27 mouse cellular contexts compared by ENCODE assay signal in genomic region chr2:16684529-16684928, GRCm38 (mm10).
DNase-seq lines count a peak whose midpoint lies in the region; ATAC-seq and TF ChIP-seq lines count a peak whose summit lies in the region.
"Had no signal": no experiment of that assay in that cellular context is flagged by ENCODE, and none has a peak within 500 bp of the region (broad histone marks: within the 10 kb centered on the region; RNA-seq: fewer than 3 reads in every experiment).

No protein-coding gene starts in this region.

- peak; percentile 16 for DNase-seq in gastrocnemius, adult 2 months
- DNase-seq in gastrocnemius, postnatal 36 days = no peak
- DNase-seq in lung, postnatal 25 days (ENCODE audit: low spot score) = no peak
- peak; percentile 29 for DNase-seq in brain, adult 2 months (ENCODE audit: low read depth, low spot score)
- peak; percentile 23 for DNase-seq in lung, postnatal 14 days
- no peak for DNase-seq in right cerebral cortex, postnatal 25 days
- DNase-seq: adrenal gland, postnatal 10 days; adrenal gland, postnatal 36 days; B cell, adult 2 months; cerebellum, adult 11 months; cerebellum, adult 8-10 months; cerebellum, postnatal 14 days; gastrocnemius, postnatal 14 days; heart, adult 18-20 months; heart, postnatal 14 days; heart, postnatal 4 days had no signal

- no peak overlapping the region for H3K9ac ChIP-seq in lung, embryonic 16.5 days (ENCODE audit: low read length)
- H3K9ac ChIP-seq: forebrain, embryonic 13.5 days; heart, embryonic 13.5 days; hindbrain, embryonic 14.5 days had no signal

- peak; percentile 71; the same call in 1 of the 2 replicates for ATAC-seq in lung, embryonic 16.5 days (ENCODE audit: low read depth)
- ATAC-seq: forebrain, embryonic 13.5 days; forebrain, embryonic 16.5 days; hindbrain, postnatal 0 days; Patski had no signal

- no peak overlapping the region for H3K4me2 ChIP-seq in lung, embryonic 16.5 days (ENCODE audit: low read depth, low read length)
- H3K4me2 ChIP-seq: forebrain, embryonic 13.5 days; heart, embryonic 13.5 days; hindbrain, embryonic 14.5 days had no signal

- 59% methylated on average over 1 of the region's 1 CpGs for WGBS in lung, embryonic 16.5 days

- H3K9me3 ChIP-seq in lung, embryonic 16.5 days (ENCODE audit: control insufficient read depth, low read length) = no peaks in the 10 kb centered on the region
- H3K9me3 ChIP-seq: forebrain, embryonic 10.5 days; forebrain, embryonic 13.5 days; G1E; heart, embryonic 10.5 days; heart, embryonic 13.5 days had no signal

- H3K36me3 ChIP-seq in lung, embryonic 16.5 days (ENCODE audit: control insufficient read depth, insufficient read depth, low read length) = no peaks in the 10 kb centered on the region
- H3K36me3 ChIP-seq: forebrain, embryonic 10.5 days; G1E; heart, embryonic 10.5 days; heart, embryonic 13.5 days had no signal

- H3K4me3 ChIP-seq in gastrocnemius, adult 2 months = no peak overlapping the region
- no peak overlapping the region for H3K4me3 ChIP-seq in lung, embryonic 16.5 days (ENCODE audit: low read length)
- H3K4me3 ChIP-seq: forebrain, embryonic 10.5 days; forebrain, embryonic 13.5 days; heart, embryonic 10.5 days; heart, embryonic 13.5 days had no signal

- intact Hi-C loops in gastrocnemius, adult 2 months (cut with DNase I) = no loop called here
- intact Hi-C loops in gastrocnemius, postnatal 36 days (cut with DNase I) = no loop called here

- no peaks in the 10 kb centered on the region for H3K4me1 ChIP-seq in lung, embryonic 16.5 days (replicated peaks; ENCODE audit: control insufficient read depth, insufficient read depth, low read length)
- H3K4me1 ChIP-seq: forebrain, embryonic 10.5 days; forebrain, embryonic 13.5 days; heart, embryonic 10.5 days; heart, embryonic 13.5 days had no signal

- no peak overlapping the region for H3K27ac ChIP-seq in gastrocnemius, adult 2 months
- H3K27ac ChIP-seq in lung, embryonic 16.5 days (ENCODE audit: low read length) = 0 out of 2 replicates have a peak overlapping the region, but pooled peaks have one; percentile 43
- H3K27ac ChIP-seq: forebrain, embryonic 10.5 days; forebrain, embryonic 13.5 days; heart, embryonic 10.5 days; heart, embryonic 13.5 days; hindbrain, embryonic 14.5 days; hindbrain, postnatal 0 days had no signal

- TF ChIP-seq CTCF in gastrocnemius, adult 2 months (IDR thresholded peaks at IDR 0.05) = no peak

- no peaks in the 10 kb centered on the region for H3K27me3 ChIP-seq in lung, embryonic 16.5 days (ENCODE audit: control insufficient read depth, insufficient read depth, low read depth, low read length)
- H3K27me3 ChIP-seq: CH12.LX; forebrain, embryonic 13.5 days; heart, embryonic 13.5 days; Patski had no signal

Comparison
In these comparisons a context has a peak if more than half of its experiments do, and no peak if none do; other contexts are left out.
1. DNase-seq: peak in gastrocnemius, adult 2 months (single experiment), brain, adult 2 months (single experiment) and lung, postnatal 14 days (single experiment); none in gastrocnemius, postnatal 36 days (0 of 2), lung, postnatal 25 days (single experiment) and right cerebral cortex, postnatal 25 days (single experiment).